Mouse (Mus musculus): ENCODE results near the gene Ucp3. TPM values are rescaled to one million over a fixed set of nuclear protein-coding genes. Genes with fewer than 3 reads are reported as not detected.

Ucp3 gene
- polyA plus RNA-seq, 1 experiment, result 11.9 TPM

Other genes with a start within 250 kb of the Ucp3 start
- 2.8 and 4.9 TPM in 2 replicates for gene Pgm2l1, start 245.6 kb upstream of the Ucp3 start, polyA plus RNA-seq (2012; rRNA removed)
- gene P4ha3, start 187.5 kb upstream of the Ucp3 start, polyA plus RNA-seq (2012; rRNA removed), result 0.11 and 0.15 TPM in 2 replicates
- gene C2cd3, start 100.8 kb upstream of the Ucp3 start, polyA plus RNA-seq (2012; rRNA removed), result 18.4 and 20.1 TPM in 2 replicates
- 89.1 and 95.3 TPM in 2 replicates for gene Ppme1, start 100.7 kb upstream of the Ucp3 start, polyA plus RNA-seq (2012; rRNA removed)
- gene Ucp2, start 20.3 kb downstream of the Ucp3 start, polyA plus RNA-seq (2012; rRNA removed), result 511 and 529 TPM in 2 replicates
- 4.1 and 5.7 TPM in 2 replicates for gene Dnajb13, start 42.0 kb downstream of the Ucp3 start, polyA plus RNA-seq (2012; rRNA removed)
- 16.9 and 21.3 TPM in 2 replicates for gene Coa4, start 64.1 kb downstream of the Ucp3 start, polyA plus RNA-seq (2012; rRNA removed)
- 21.3 and 26.2 TPM in 2 replicates for gene Rab6a, start 134.4 kb downstream of the Ucp3 start, polyA plus RNA-seq (2012; rRNA removed)
- 18.6 and 24.7 TPM in 2 replicates for gene Mrpl48, start 135.3 kb downstream of the Ucp3 start, polyA plus RNA-seq (2012; rRNA removed)
- gene Plekhb1, start 189.4 kb downstream of the Ucp3 start, polyA plus RNA-seq (2012; rRNA removed), result 27.1 and 35.8 TPM in 2 replicates
- 58.8 and 64.3 TPM in 2 replicates for gene Fam168a, start 233.6 kb downstream of the Ucp3 start, polyA plus RNA-seq (2012; rRNA removed)

Data from gonadal fat pad, adult 2 months (tissue).